Comparison of ENCODE assay signal across 25 mouse cellular contexts in genomic region chr4:13436328-13436727, GRCm38 (mm10).
DNase-seq lines count a peak whose midpoint lies in the region; ATAC-seq and TF ChIP-seq lines count a peak whose summit lies in the region.
"Had no signal": no experiment of that assay in that cellular context is flagged by ENCODE, and none has a peak within 500 bp of the region (broad histone marks: within the 10 kb centered on the region; RNA-seq: fewer than 3 reads in every experiment).

No protein-coding gene starts in this region.

- TF ChIP-seq CTCF in thymus, adult 2 months (IDR thresholded peaks at IDR 0.05; ENCODE audit: borderline replicate concordance, control insufficient read depth, extremely low read depth, insufficient read depth, low read length, poor library complexity) = no peak

- no peaks in the 10 kb centered on the region for H3K9me3 ChIP-seq in hindbrain, embryonic 14.5 days (ENCODE audit: control insufficient read depth, low read length)
- H3K9me3 ChIP-seq: embryonic facial prominence, embryonic 15.5 days; forebrain, embryonic 12.5 days; heart, embryonic 12.5 days; hindbrain, embryonic 12.5 days had no signal

- no peak overlapping the region for H3K27ac ChIP-seq in hindbrain, embryonic 14.5 days
- H3K27ac ChIP-seq in thymus, adult 2 months (ENCODE audit: control insufficient read depth, insufficient read depth, low read length) = no peak overlapping the region
- H3K27ac ChIP-seq: embryonic facial prominence, embryonic 15.5 days; forebrain, embryonic 12.5 days; heart, adult 2 months; hindbrain, embryonic 12.5 days; hindbrain, postnatal 0 days had no signal

- no peaks in the 10 kb centered on the region for H3K4me1 ChIP-seq in hindbrain, embryonic 14.5 days (replicated peaks; ENCODE audit: control insufficient read depth, insufficient read depth, low read length)
- no peaks in the 10 kb centered on the region for H3K4me1 ChIP-seq in thymus, adult 2 months (replicated peaks; ENCODE audit: control insufficient read depth, insufficient read depth, low read length)
- H3K4me1 ChIP-seq: embryonic facial prominence, embryonic 15.5 days; forebrain, embryonic 12.5 days; heart, embryonic 12.5 days; hindbrain, embryonic 12.5 days had no signal

- peak; percentile 0 for DNase-seq in heart, adult 8-10 months (ENCODE audit: low spot score)
- no peak for DNase-seq in heart, postnatal 4 days
- peak; percentile 30 for DNase-seq in gastrocnemius, postnatal 10 days
- peak; percentile 47 for DNase-seq in hindlimb bud, embryonic 11.5 days (ENCODE audit: extremely low spot score, low read depth, low spot score)
- peak; percentile 46 for DNase-seq in skeletal muscle tissue, adult 2 months (ENCODE audit: low read depth, low spot score)
- DNase-seq in hindbrain, embryonic 14.5 days (ENCODE audit: low spot score) = no peak
- DNase-seq in kidney, postnatal 25 days = no peak
- no peak for DNase-seq in thymus, adult 2 months
- DNase-seq: adrenal gland, adult 2 months; adrenal gland, postnatal 25 days; cerebellum, adult 8-10 months; cerebellum, postnatal 14 days; embryo, embryonic 11 days; heart, adult 2 months; heart, postnatal 36 days; kidney, adult 2 months had no signal

- no peaks in the 10 kb centered on the region for H3K27me3 ChIP-seq in hindbrain, embryonic 14.5 days (ENCODE audit: control insufficient read depth, insufficient read depth, low read length)
- H3K27me3 ChIP-seq in thymus, adult 2 months (ENCODE audit: control insufficient read depth, insufficient read depth, low read length) = no peaks in the 10 kb centered on the region
- H3K27me3 ChIP-seq: CH12.LX; embryonic facial prominence, embryonic 15.5 days; forebrain, embryonic 12.5 days; heart, embryonic 12.5 days; hindbrain, embryonic 12.5 days; Patski had no signal

- ATAC-seq in hindbrain, embryonic 14.5 days (ENCODE audit: low FRiP score) = no peak
- ATAC-seq: activated CD4-positive, CD25-positive, alpha-beta regulatory T cell, adult 4 months; hindbrain, postnatal 0 days; intestine, embryonic 16.5 days; Patski had no signal

- no peaks in the 10 kb centered on the region for H3K36me3 ChIP-seq in hindbrain, embryonic 14.5 days (replicated peaks; ENCODE audit: control insufficient read depth, insufficient read depth)
- no peaks in the 10 kb centered on the region for H3K36me3 ChIP-seq in thymus, adult 2 months (ENCODE audit: control insufficient read depth, insufficient read depth, low read length)
- H3K36me3 ChIP-seq: embryonic facial prominence, embryonic 15.5 days; forebrain, embryonic 12.5 days; heart, embryonic 12.5 days; hindbrain, embryonic 12.5 days had no signal

- no peak overlapping the region for H3K4me3 ChIP-seq in hindbrain, embryonic 14.5 days (replicated peaks; ENCODE audit: low read length)
- no peak overlapping the region for H3K4me3 ChIP-seq in thymus, adult 2 months (ENCODE audit: control insufficient read depth, insufficient read depth, low read length)
- H3K4me3 ChIP-seq: embryonic facial prominence, embryonic 15.5 days; forebrain, embryonic 12.5 days; heart, adult 2 months; heart, embryonic 12.5 days; hindbrain, embryonic 12.5 days had no signal

- WGBS in hindbrain, embryonic 14.5 days = 64% methylated on average over 4 of the region's 4 CpGs
- 77% methylated on average over 4 of the region's 4 CpGs for WGBS in thymus, adult 2 months

- H3K9ac ChIP-seq in hindbrain, embryonic 14.5 days = no peak overlapping the region
- H3K9ac ChIP-seq: embryonic facial prominence, embryonic 15.5 days; forebrain, embryonic 12.5 days; heart, embryonic 12.5 days; hindbrain, embryonic 12.5 days had no signal

- TF ChIP-seq POLR2A in thymus, adult 2 months (IDR thresholded peaks at IDR 0.05; ENCODE audit: control insufficient read depth, extremely low read depth, insufficient read depth, low read length, poor library complexity) = no peak

- no peak overlapping the region for H3K4me2 ChIP-seq in hindbrain, embryonic 14.5 days (replicated peaks)
- H3K4me2 ChIP-seq: embryonic facial prominence, embryonic 15.5 days; forebrain, embryonic 12.5 days; heart, embryonic 12.5 days; hindbrain, embryonic 12.5 days had no signal

Comparison
In these comparisons a context has a peak if more than half of its experiments do, and no peak if none do; other contexts are left out.
1. DNase-seq: peak in heart, adult 8-10 months (single experiment), gastrocnemius, postnatal 10 days (single experiment), hindlimb bud, embryonic 11.5 days (single experiment) and skeletal muscle tissue, adult 2 months (single experiment); none in heart, postnatal 4 days (single experiment), hindbrain, embryonic 14.5 days (single experiment), kidney, postnatal 25 days (0 of 2) and thymus, adult 2 months (single experiment).